Mouse (Mus musculus): ENCODE data around the gene Rtkn2. TPM values are rescaled to one million over a fixed set of nuclear protein-coding genes. Genes with fewer than 3 reads are reported as not detected.
A peak's percentile ranks its signal among the peaks of the same experiment; 100 is the strongest.
"Not testable (repeated sequence)": the region's sequence is repeated elsewhere in the genome, so short reads cannot be mapped to it uniquely, and the experiment has no call there.

Rtkn2 gene
- polyA plus RNA-seq, 1 experiment from 2014 or later = 6.7 TPM

GRCm38 (mm10) chr10:68097821-68098675 lies 118.7 kb downstream of the Rtkn2 start:
- no peaks in the 10 kb centered on the region for H3K9me3 ChIP-seq
- H3K4me3 ChIP-seq = no peak overlapping the region
- 82% methylated on average over 19 of the region's 19 CpGs for WGBS
- peaks cover 27% of the 10 kb centered on the region for H3K4me1 ChIP-seq
- H3K9ac ChIP-seq = no peak overlapping the region
- no peaks in the 10 kb centered on the region for H3K27me3 ChIP-seq (replicated peaks)
- no peak for ATAC-seq (ENCODE audit: extremely low read depth, insufficient number of reproducible peaks, low FRiP score, low TSS enrichment)
- H3K4me2 ChIP-seq = no peak overlapping the region
- no peak overlapping the region for H3K27ac ChIP-seq (replicated peaks)
- H3K36me3 ChIP-seq = peaks cover 90% of the 10 kb centered on the region

DNA sequence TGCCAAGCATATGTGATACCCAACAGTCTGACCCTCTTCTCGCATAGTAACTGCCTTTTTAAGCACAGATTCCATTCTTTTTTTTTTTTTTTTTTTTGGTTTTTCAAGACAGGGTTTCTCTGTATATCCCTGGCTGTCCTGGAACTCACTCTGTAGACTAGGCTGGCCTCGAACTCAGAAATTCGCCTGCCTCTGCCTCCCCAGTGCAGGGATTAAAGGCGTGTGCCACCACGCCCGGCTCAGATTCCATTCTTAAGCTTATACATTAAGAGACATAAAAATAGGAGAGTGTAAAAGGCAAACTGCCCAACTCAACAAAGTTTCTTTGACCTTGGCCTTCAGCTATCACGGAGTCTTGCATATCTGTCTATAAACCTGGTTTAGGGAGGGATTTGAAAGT lies 120.4 kb downstream of the Rtkn2 start:
- peaks cover 41% of the 10 kb centered on the region for H3K4me1 ChIP-seq
- H3K36me3 ChIP-seq = peaks cover 73% of the 10 kb centered on the region
- H3K4me2 ChIP-seq; H3K27me3 ChIP-seq (replicated peaks); H3K9me3 ChIP-seq; H3K4me3 ChIP-seq; ATAC-seq (ENCODE audit: extremely low read depth, insufficient number of reproducible peaks, low FRiP score, low TSS enrichment); H3K9ac ChIP-seq; H3K27ac ChIP-seq (replicated peaks): not testable (repeated sequence)
- WGBS = 81% methylated on average over 7 of the region's 7 CpGs

GRCm38 (mm10) chr10:68100506-68100905 lies 121.1 kb downstream of the Rtkn2 start:
- no peak overlapping the region for H3K4me2 ChIP-seq
- 67% methylated on average over 8 of the region's 8 CpGs for WGBS
- peaks cover 41% of the 10 kb centered on the region for H3K4me1 ChIP-seq
- H3K9ac ChIP-seq = no peak overlapping the region
- peaks cover 66% of the 10 kb centered on the region for H3K36me3 ChIP-seq
- ATAC-seq (ENCODE audit: extremely low read depth, insufficient number of reproducible peaks, low FRiP score, low TSS enrichment) = no peak
- no peaks in the 10 kb centered on the region for H3K27me3 ChIP-seq (replicated peaks)
- H3K4me3 ChIP-seq = no peak overlapping the region
- H3K9me3 ChIP-seq = no peaks in the 10 kb centered on the region
- no peak overlapping the region for H3K27ac ChIP-seq (replicated peaks)

DNA sequence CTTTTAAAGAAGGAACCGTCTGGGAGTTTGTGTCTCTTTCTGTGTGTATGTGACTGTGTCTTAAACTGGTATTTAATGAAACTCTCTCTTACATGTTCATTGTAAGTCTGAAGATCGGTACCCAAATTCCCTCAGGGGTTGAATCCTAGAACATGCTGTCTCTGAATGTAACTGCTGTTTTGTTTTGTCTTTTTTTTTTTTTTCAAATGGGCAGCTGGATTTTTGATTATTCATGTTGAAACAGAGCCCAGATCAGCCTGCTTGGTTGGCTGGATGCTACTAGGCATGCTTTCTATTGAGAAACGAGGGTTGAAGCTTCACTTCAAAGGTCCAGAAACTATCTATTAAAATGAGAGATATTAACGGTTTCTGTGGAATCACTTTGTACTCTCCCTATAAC lies 121.9 kb downstream of the Rtkn2 start:
- 74% methylated on average over 4 of the region's 4 CpGs for WGBS
- H3K27ac ChIP-seq (replicated peaks) = no peak overlapping the region
- no peak for ATAC-seq (ENCODE audit: extremely low read depth, insufficient number of reproducible peaks, low FRiP score, low TSS enrichment)

GRCm38 (mm10) chr10:68102566-68102965 lies 123.2 kb downstream of the Rtkn2 start:
- H3K9ac ChIP-seq = no peak overlapping the region
- H3K9me3 ChIP-seq = no peaks in the 10 kb centered on the region
- ATAC-seq (ENCODE audit: extremely low read depth, insufficient number of reproducible peaks, low FRiP score, low TSS enrichment) = no peak
- H3K4me1 ChIP-seq = peaks cover 57% of the 10 kb centered on the region
- peak overlapping the region; percentile 56 for H3K27ac ChIP-seq (replicated peaks)
- peaks cover 49% of the 10 kb centered on the region for H3K36me3 ChIP-seq
- no peak overlapping the region for H3K4me2 ChIP-seq
- WGBS = 60% methylated on average over 6 of the region's 6 CpGs
- H3K27me3 ChIP-seq (replicated peaks) = no peaks in the 10 kb centered on the region
- H3K4me3 ChIP-seq = no peak overlapping the region

More for the DNA sequence above, 121.9 kb downstream of the Rtkn2 start:
- Histone ChIP-seq H3K36me3 (peaks cover 59% of the 10 kb centered on the region), H3K27me3 (replicated peaks) (no peaks in the 10 kb centered on the region), H3K9me3 (no peaks in the 10 kb centered on the region), H3K9ac (no peak overlapping the region), H3K4me1 (peaks cover 44% of the 10 kb centered on the region), H3K4me3 (no peak overlapping the region), H3K4me2 (no peak overlapping the region)

GRCm38 (mm10) chr10:68103078-68103855 lies 123.9 kb downstream of the Rtkn2 start:
- H3K4me1 ChIP-seq = peaks cover 59% of the 10 kb centered on the region
- peaks cover 49% of the 10 kb centered on the region for H3K36me3 ChIP-seq
- no peak for ATAC-seq (ENCODE audit: extremely low read depth, insufficient number of reproducible peaks, low FRiP score, low TSS enrichment)
- no peaks in the 10 kb centered on the region for H3K9me3 ChIP-seq
- no peak overlapping the region for H3K4me2 ChIP-seq
- H3K27ac ChIP-seq (replicated peaks) = peak overlapping the region; percentile 85
- WGBS = 74% methylated on average over 6 of the region's 6 CpGs
- H3K4me3 ChIP-seq = no peak overlapping the region
- H3K9ac ChIP-seq = no peak overlapping the region
- H3K27me3 ChIP-seq (replicated peaks) = no peaks in the 10 kb centered on the region

- 0 out of 2 replicates have a peak overlapping the region, but pooled peaks have one; percentile 18 for H3K4me2 ChIP-seq
- no peaks in the 10 kb centered on the region for H3K27me3 ChIP-seq (replicated peaks)
- 25% methylated on average over 5 of the region's 5 CpGs for WGBS
- no peak overlapping the region for H3K9ac ChIP-seq
- peak overlapping the region; percentile 85 for H3K27ac ChIP-seq (replicated peaks)
- peaks cover 48% of the 10 kb centered on the region for H3K36me3 ChIP-seq
- ATAC-seq (ENCODE audit: extremely low read depth, insufficient number of reproducible peaks, low FRiP score, low TSS enrichment) = no peak
- no peaks in the 10 kb centered on the region for H3K9me3 ChIP-seq
- H3K4me1 ChIP-seq = peaks cover 59% of the 10 kb centered on the region
- H3K4me3 ChIP-seq = no peak overlapping the region
Observed at GRCm38 (mm10) chr10:68103988-68104387, 124.6 kb downstream of the Rtkn2 start.

GRCm38 (mm10) chr10:68104481-68104880 lies 125.1 kb downstream of the Rtkn2 start:
- H3K36me3 ChIP-seq = peaks cover 49% of the 10 kb centered on the region
- peak overlapping the region; percentile 85 for H3K27ac ChIP-seq (replicated peaks)
- 18% methylated on average over 2 of the region's 2 CpGs for WGBS
- H3K4me1 ChIP-seq = peaks cover 59% of the 10 kb centered on the region
- no peaks in the 10 kb centered on the region for H3K27me3 ChIP-seq (replicated peaks)
- peak overlapping the region; percentile 18; the same call in 1 of the 2 replicates for H3K4me2 ChIP-seq
- no peak for ATAC-seq (ENCODE audit: extremely low read depth, insufficient number of reproducible peaks, low FRiP score, low TSS enrichment)
- no peaks in the 10 kb centered on the region for H3K9me3 ChIP-seq
- H3K4me3 ChIP-seq = no peak overlapping the region
- H3K9ac ChIP-seq = no peak overlapping the region

GRCm38 (mm10) chr10:68104881-68105781 lies 125.8 kb downstream of the Rtkn2 start:
- Histone ChIP-seq H3K9ac (no peak overlapping the region), H3K9me3 (no peaks in the 10 kb centered on the region), H3K27me3 (replicated peaks) (no peaks in the 10 kb centered on the region), H3K4me3 (no peak overlapping the region), H3K4me2 (peak overlapping the region; percentile 18; the same call in 1 of the 2 replicates), H3K36me3 (peaks cover 43% of the 10 kb centered on the region), H3K27ac (replicated peaks) (peak overlapping the region; percentile 85), H3K4me1 (peaks cover 64% of the 10 kb centered on the region)
- no peak for ATAC-seq (ENCODE audit: extremely low read depth, insufficient number of reproducible peaks, low FRiP score, low TSS enrichment)
- WGBS = 53% methylated on average over 14 of the region's 14 CpGs

- no peak overlapping the region for H3K4me3 ChIP-seq
- peaks cover 30% of the 10 kb centered on the region for H3K36me3 ChIP-seq
- H3K9me3 ChIP-seq = no peaks in the 10 kb centered on the region
- ATAC-seq (ENCODE audit: extremely low read depth, insufficient number of reproducible peaks, low FRiP score, low TSS enrichment) = no peak
- H3K27ac ChIP-seq (replicated peaks) = peak overlapping the region; percentile 53; the same call in 1 of the 2 replicates
- H3K4me2 ChIP-seq = no peak overlapping the region
- H3K9ac ChIP-seq = no peak overlapping the region
- 67% methylated on average over 9 of the region's 9 CpGs for WGBS
- H3K27me3 ChIP-seq (replicated peaks) = no peaks in the 10 kb centered on the region
- peaks cover 72% of the 10 kb centered on the region for H3K4me1 ChIP-seq
Observed at GRCm38 (mm10) chr10:68106351-68106950, 127.1 kb downstream of the Rtkn2 start.
